Mouse (Mus musculus): ENCODE measurements around the gene BC051665. TPM values are rescaled to one million over a fixed set of nuclear protein-coding genes. Genes with fewer than 3 reads are reported as not detected.

BC051665 gene
- polyA plus RNA-seq (2015; fragmentation: Nextera tagmentation; extraction: Ambion mirVana): not detected in 2 replicates

- no peak within 1 kb of the TSS for H3K4me2 ChIP-seq (replicated peaks)
- ATAC-seq (ENCODE audit: low FRiP score, low read depth): no peak
- no peak within 1 kb of the TSS for H3K27ac ChIP-seq
- no peak within 1 kb of the TSS for H3K9ac ChIP-seq
- H3K36me3 ChIP-seq: no peaks in the 10 kb centered on the region
- H3K9me3 ChIP-seq: no peaks in the 10 kb centered on the region
- H3K4me3 ChIP-seq: no peak within 1 kb of the TSS
- no peaks in the 10 kb centered on the region for H3K27me3 ChIP-seq
- no peaks in the 10 kb centered on the region for H3K4me1 ChIP-seq
These were observed at the start of gene BC051665 for GRCm38 (mm10) chr13:60786264-60786663. Gene BC051665, minus strand, starts transcription at chr13:60786364.

- H3K4me3 ChIP-seq: no peak overlapping the region
- H3K4me2 ChIP-seq (replicated peaks): no peak overlapping the region
- no peaks in the 10 kb centered on the region for H3K9me3 ChIP-seq
- H3K27ac ChIP-seq: no peak overlapping the region
- ATAC-seq (ENCODE audit: low FRiP score, low read depth): no peak
- 53% methylated on average over 3 of the region's 3 CpGs for WGBS
- no peaks in the 10 kb centered on the region for H3K36me3 ChIP-seq
- H3K27me3 ChIP-seq: no peaks in the 10 kb centered on the region
- no peak overlapping the region for H3K9ac ChIP-seq
- no peaks in the 10 kb centered on the region for H3K4me1 ChIP-seq
These were observed 39.9 kb upstream of the BC051665 start for GRCm38 (mm10) chr13:60826052-60826451.

DNA sequence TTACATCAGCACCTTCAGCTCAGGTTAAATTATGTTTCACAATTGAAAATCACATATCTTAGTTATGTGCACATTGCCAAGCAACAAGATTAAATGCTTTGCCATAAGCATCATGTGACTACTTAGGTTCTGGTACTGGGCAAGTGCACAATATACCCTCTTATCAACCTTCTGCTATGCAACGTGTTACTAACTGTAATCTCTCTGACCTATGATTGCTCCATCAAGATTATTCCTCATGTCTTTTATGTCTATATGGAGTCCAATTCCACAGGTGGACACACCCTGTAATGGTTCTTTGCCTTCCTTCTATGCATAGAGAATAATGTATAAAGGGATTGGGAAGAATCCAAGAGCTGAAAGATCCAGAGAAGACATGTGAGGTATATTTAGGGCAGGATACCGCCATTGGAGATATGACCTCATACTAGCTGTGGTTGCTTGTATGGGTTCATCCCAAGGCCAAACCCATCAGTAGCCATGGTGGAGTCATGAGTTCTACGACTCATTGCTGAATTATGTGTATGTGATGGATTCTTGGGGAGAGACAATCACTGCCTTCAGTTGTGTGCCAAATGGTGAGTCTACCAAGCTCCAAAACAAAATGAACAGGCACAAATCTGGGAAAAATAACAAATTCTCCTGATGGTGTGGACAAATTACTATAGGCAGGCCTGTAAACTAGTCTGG, 34.5 kb upstream of the BC051665 start:
- 71% methylated on average over 3 of the region's 3 CpGs for WGBS

DNA sequence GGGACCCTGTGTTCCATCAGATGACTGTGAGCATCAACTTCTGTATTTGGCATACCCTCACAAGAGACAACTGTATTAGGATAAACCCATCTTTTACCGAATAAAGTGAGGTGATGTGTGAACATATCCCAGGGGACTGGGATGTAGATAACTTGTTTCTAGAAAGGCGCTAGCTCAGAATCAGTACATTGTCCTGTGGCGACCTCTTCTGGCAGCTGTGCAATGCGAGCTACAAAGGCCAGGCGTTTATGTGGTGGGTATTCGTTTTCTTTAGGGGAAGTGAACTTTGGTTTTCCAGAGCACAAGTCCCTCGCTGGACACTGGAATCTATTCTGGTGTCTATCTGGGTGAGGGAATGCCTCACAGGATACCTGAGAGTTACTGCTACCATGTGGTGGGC, 33.3 kb upstream of the BC051665 start:
- no peaks in the 10 kb centered on the region for H3K9me3 ChIP-seq
- H3K36me3 ChIP-seq: no peaks in the 10 kb centered on the region
- 13% methylated on average over 7 of the region's 7 CpGs for WGBS
- no peaks in the 10 kb centered on the region for H3K27me3 ChIP-seq
- H3K27ac ChIP-seq: no peak overlapping the region
- H3K4me3 ChIP-seq: no peak overlapping the region
- no peak overlapping the region for H3K4me2 ChIP-seq (replicated peaks)
- H3K9ac ChIP-seq: no peak overlapping the region
- no peak for ATAC-seq (ENCODE audit: low FRiP score, low read depth)
- no peaks in the 10 kb centered on the region for H3K4me1 ChIP-seq

More for the DNA sequence above, 34.5 kb upstream of the BC051665 start:
- Histone ChIP-seq H3K27ac (no peak overlapping the region), H3K9me3 (no peaks in the 10 kb centered on the region), H3K9ac (no peak overlapping the region), H3K4me3 (no peak overlapping the region), H3K36me3 (no peaks in the 10 kb centered on the region), H3K4me2 (replicated peaks) (no peak overlapping the region), H3K27me3 (no peaks in the 10 kb centered on the region), H3K4me1 (no peaks in the 10 kb centered on the region)
- no peak for ATAC-seq (ENCODE audit: low FRiP score, low read depth)

DNA sequence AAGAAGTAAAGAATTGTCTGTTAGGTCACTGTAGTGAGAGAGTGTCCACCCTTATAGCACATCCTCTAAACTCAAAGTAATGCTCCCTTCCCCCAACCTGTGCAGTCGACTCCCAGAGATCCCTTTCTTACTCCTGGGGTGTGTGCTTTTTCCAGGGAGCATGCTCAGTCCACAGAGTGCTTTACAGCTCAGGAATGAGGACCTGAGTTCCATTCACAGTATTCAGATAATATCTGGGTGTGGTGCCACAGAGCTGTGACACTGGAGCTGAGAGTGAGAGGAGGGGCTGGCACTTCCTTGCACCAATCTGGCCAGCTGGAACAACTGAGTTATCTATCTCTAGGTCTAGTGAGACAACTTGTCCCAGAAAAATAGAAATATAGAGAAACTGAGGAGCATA, 27.6 kb upstream of the BC051665 start:
- H3K4me2 ChIP-seq (replicated peaks): no peak overlapping the region
- no peaks in the 10 kb centered on the region for H3K4me1 ChIP-seq
- H3K27ac ChIP-seq: no peak overlapping the region
- no peaks in the 10 kb centered on the region for H3K9me3 ChIP-seq
- H3K36me3 ChIP-seq: no peaks in the 10 kb centered on the region
- 70% methylated on average over 1 of the region's 1 CpGs for WGBS
- H3K27me3 ChIP-seq: no peaks in the 10 kb centered on the region
- no peak overlapping the region for H3K4me3 ChIP-seq
- ATAC-seq (ENCODE audit: low FRiP score, low read depth): no peak
- no peak overlapping the region for H3K9ac ChIP-seq

GRCm38 (mm10) chr13:60812768-60813167, 26.6 kb upstream of the BC051665 start:
- Histone ChIP-seq H3K27ac (no peak overlapping the region), H3K9ac (no peak overlapping the region), H3K4me3 (no peak overlapping the region), H3K27me3 (no peaks in the 10 kb centered on the region), H3K4me1 (no peaks in the 10 kb centered on the region), H3K9me3 (no peaks in the 10 kb centered on the region), H3K4me2 (replicated peaks) (no peak overlapping the region), H3K36me3 (no peaks in the 10 kb centered on the region)
- 82% methylated on average over 6 of the region's 6 CpGs for WGBS
- ATAC-seq (ENCODE audit: low FRiP score, low read depth): no peak

GRCm38 (mm10) chr13:60809690-60810089, 23.5 kb upstream of the BC051665 start:
- WGBS: 78% methylated on average over 2 of the region's 2 CpGs
- Histone ChIP-seq H3K27me3 (no peaks in the 10 kb centered on the region), H3K4me2 (replicated peaks) (no peak overlapping the region), H3K4me3 (no peak overlapping the region), H3K9ac (no peak overlapping the region), H3K27ac (no peak overlapping the region), H3K9me3 (no peaks in the 10 kb centered on the region), H3K36me3 (no peaks in the 10 kb centered on the region), H3K4me1 (no peaks in the 10 kb centered on the region)
- ATAC-seq (ENCODE audit: low FRiP score, low read depth): no peak

DNA sequence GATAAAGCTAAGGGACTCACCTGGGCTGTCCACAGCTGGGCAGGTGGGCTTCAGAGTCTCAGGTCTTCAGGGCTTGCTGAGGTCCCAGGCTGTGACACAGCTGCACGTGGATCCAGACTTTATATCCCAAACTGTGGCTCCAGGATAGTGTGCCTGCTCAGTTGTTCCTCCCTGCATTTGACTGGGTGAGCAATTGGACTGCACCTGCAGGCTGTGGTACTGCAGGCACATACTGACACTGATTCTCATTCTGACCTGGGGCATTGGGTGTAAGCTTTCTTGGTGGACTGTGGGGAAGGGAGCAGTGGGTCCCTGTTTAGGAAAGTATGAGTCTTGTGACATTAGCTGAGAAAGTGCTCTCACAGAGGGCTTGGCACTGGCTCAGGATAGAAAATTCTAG, 16.6 kb upstream of the BC051665 start, which contains the start of gene Ctsll3:
Gene Ctsll3 (minus strand): TSS at position 101 of the 400 bp plus-strand sequence.
- 64% methylated on average over 1 of the region's 1 CpGs for WGBS
- Histone ChIP-seq H3K4me1 (no peaks in the 10 kb centered on the region), H3K9me3 (no peaks in the 10 kb centered on the region), H3K27ac (no peak within 1 kb of the TSS), H3K4me2 (replicated peaks) (no peak within 1 kb of the TSS), H3K4me3 (no peak within 1 kb of the TSS), H3K27me3 (no peaks in the 10 kb centered on the region), H3K36me3 (no peaks in the 10 kb centered on the region), H3K9ac (no peak within 1 kb of the TSS)
- ATAC-seq (ENCODE audit: low FRiP score, low read depth): no peak

DNA sequence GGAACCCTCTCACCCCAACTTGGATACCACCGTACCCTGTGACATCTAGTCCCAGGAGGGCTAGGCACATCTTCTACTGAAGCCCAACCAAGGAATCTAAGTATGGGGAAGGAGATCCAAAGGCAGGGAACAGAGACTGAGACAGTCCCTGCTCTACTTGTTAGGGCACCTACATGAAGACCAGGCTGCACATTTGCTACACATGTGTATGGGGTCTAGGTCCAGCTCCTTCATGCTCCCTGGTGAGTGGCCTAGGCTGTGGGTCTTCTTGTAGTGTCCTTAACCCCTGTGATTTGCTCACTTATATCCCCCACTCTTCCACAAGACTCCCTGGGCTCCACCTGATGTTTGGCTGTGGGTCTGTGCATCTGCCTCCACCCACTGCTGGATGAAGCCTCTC, 3.3 kb upstream of the BC051665 start:
- 78% methylated on average over 1 of the region's 1 CpGs for WGBS
- no peak for ATAC-seq (ENCODE audit: low FRiP score, low read depth)

DNA sequence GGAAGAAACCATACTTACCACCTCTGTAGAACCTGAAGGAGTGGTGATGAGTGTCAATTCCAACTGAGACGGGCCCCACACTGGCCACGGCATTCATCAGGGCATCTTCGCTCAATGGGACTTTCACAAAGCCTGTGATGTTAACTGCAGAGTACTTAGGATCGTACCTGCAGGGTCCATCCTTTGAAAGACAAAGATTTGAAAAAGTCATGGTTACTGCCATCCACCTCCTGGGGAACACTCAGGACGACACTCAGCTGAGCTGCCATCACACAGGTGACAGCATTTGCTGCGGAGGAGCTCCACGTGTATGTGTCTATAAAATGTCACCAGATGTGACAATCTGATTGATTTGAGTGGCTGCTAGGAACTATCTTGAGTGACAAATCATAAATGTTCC, 2.9 kb downstream of the BC051665 start:
- no peaks in the 10 kb centered on the region for H3K36me3 ChIP-seq
- H3K4me2 ChIP-seq (replicated peaks): no peak overlapping the region
- 86% methylated on average over 7 of the region's 7 CpGs for WGBS
- H3K27ac ChIP-seq: no peak overlapping the region
- ATAC-seq (ENCODE audit: low FRiP score, low read depth): no peak
- no peaks in the 10 kb centered on the region for H3K9me3 ChIP-seq
- H3K4me3 ChIP-seq: no peak overlapping the region
- H3K4me1 ChIP-seq: no peaks in the 10 kb centered on the region
- H3K9ac ChIP-seq: no peak overlapping the region
- H3K27me3 ChIP-seq: no peaks in the 10 kb centered on the region

More for the DNA sequence above, 3.3 kb upstream of the BC051665 start:
- Histone ChIP-seq H3K9me3 (no peaks in the 10 kb centered on the region), H3K27me3 (no peaks in the 10 kb centered on the region), H3K4me2 (replicated peaks) (no peak overlapping the region), H3K4me1 (no peaks in the 10 kb centered on the region), H3K36me3 (no peaks in the 10 kb centered on the region), H3K9ac (no peak overlapping the region), H3K4me3 (no peak overlapping the region), H3K27ac (no peak overlapping the region)

DNA sequence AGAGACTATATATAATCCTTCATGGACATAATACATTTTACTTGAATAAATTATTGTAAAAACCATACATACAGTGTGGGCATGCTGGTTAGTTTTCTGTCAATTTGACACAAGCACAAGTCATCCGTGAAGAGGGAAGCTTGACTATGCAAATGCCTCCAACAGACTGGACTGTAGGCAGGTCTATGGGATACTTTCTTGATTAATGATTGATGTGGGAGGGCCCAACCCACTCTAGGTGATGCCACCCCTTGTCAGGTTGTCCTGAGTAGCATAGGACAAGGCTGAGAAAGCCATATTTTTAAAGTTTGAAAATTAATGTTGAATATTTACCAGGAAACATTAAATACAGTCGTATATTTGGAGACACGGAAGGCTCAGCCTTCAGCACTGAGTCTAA, 5.6 kb downstream of the BC051665 start:
- no peak for ATAC-seq (ENCODE audit: low FRiP score, low read depth)
- H3K27ac ChIP-seq: no peak overlapping the region
- H3K9ac ChIP-seq: no peak overlapping the region
- H3K4me2 ChIP-seq (replicated peaks): no peak overlapping the region
- no peaks in the 10 kb centered on the region for H3K4me1 ChIP-seq
- H3K36me3 ChIP-seq: no peaks in the 10 kb centered on the region
- 89% methylated on average over 3 of the region's 3 CpGs for WGBS
- no peak overlapping the region for H3K4me3 ChIP-seq
- H3K9me3 ChIP-seq: no peaks in the 10 kb centered on the region
- H3K27me3 ChIP-seq: no peaks in the 10 kb centered on the region

DNA sequence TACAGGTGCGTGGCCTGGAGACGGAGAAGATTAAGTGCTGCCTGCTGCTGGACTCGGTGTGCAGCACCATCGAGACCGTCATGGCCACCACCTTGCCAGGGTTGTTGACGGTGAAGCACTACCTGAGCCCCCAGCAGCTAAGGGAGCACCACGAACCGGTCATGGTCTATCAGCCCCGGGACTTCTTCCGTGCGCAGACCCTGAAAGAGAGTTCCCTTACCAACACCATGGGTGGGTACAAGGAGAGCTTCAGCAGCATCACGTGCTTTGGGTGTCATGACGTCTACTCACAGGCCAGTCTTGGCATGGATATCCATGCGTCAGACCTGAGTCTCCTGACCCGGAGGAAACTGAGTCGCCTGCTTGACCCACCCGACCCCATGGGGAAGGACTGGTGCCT, 25.0 kb downstream of the BC051665 start:
- no peak for ATAC-seq (ENCODE audit: low FRiP score, low read depth)
- Histone ChIP-seq H3K27ac (no peak overlapping the region), H3K4me3 (no peak overlapping the region), H3K4me2 (replicated peaks) (no peak overlapping the region), H3K9ac (no peak overlapping the region), H3K27me3 (no peaks in the 10 kb centered on the region), H3K36me3 (peaks cover 53% of the 10 kb centered on the region), H3K4me1 (no peaks in the 10 kb centered on the region), H3K9me3 (no peaks in the 10 kb centered on the region)
- 94% methylated on average over 17 of the region's 17 CpGs for WGBS

- H3K9ac ChIP-seq: no peak overlapping the region
- H3K4me3 ChIP-seq: no peak overlapping the region
- no peak overlapping the region for H3K4me2 ChIP-seq (replicated peaks)
- H3K27ac ChIP-seq: no peak overlapping the region
- no peaks in the 10 kb centered on the region for H3K27me3 ChIP-seq
- H3K4me1 ChIP-seq: no peaks in the 10 kb centered on the region
- H3K9me3 ChIP-seq: no peaks in the 10 kb centered on the region
- peaks cover 59% of the 10 kb centered on the region for H3K36me3 ChIP-seq
- no peak for ATAC-seq (ENCODE audit: low FRiP score, low read depth)
- WGBS: 93% methylated on average over 12 of the region's 12 CpGs
These were observed 25.8 kb downstream of the BC051665 start for GRCm38 (mm10) chr13:60760392-60760791.
